Mouse (Mus musculus): ENCODE results near the gene Cct3.
A peak's percentile ranks its signal among the peaks of the same experiment; 100 is the strongest.
"Not testable (repeated sequence)": the region's sequence is repeated elsewhere in the genome, so short reads cannot be mapped to it uniquely, and the experiment has no call there.

Cct3 gene

DNA sequence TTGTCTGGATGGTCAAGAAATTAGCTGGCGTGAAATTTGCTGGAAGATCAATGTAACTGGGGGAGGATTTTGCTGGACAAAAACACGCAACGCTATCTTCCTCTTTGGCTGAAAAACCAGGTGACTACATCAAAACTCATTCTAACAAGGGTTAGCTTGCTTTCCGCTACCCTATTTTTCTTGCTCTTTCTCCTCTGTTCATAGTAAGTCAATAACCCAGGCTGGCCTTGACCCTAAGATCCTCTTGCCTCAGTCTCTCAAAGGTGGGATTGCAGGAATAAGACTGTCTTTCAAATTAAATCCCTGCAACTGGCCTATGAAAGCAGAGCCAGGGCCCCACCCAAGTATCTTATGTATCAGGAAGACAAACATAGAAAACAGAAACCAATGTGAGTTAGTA, 9.8 kb upstream of the Cct3 start, which contains the start of gene Gm38392:
Gene Gm38392, minus strand, starts transcription at position 101 of the 400 bp plus-strand sequence.
- no peak for TF ChIP-seq NANOG (IDR thresholded peaks at IDR 0.05; ENCODE audit: borderline replicate concordance, low read length)
- no peak for TF ChIP-seq POU5F1 (IDR thresholded peaks at IDR 0.05; ENCODE audit: borderline replicate concordance, low read length)
- TF ChIP-seq CTCF (conservative IDR thresholded peaks at IDR 0.05; ENCODE audit: low read length): no peak
- Histone ChIP-seq H3K4me3 (replicated peaks; ENCODE audit: low read length) (no peak within 1 kb of the TSS), H3K9me3 (ENCODE audit: low read length) (peaks cover 18% of the 10 kb centered on the region), H3K4me1 (replicated peaks; ENCODE audit: low read depth, low read length) (peaks cover 63% of the 10 kb centered on the region), H3K27me3 (ENCODE audit: insufficient read depth, low read length) (no peaks in the 10 kb centered on the region), H3K36me3 (ENCODE audit: insufficient read depth, low read length) (peaks cover 48% of the 10 kb centered on the region)

DNA sequence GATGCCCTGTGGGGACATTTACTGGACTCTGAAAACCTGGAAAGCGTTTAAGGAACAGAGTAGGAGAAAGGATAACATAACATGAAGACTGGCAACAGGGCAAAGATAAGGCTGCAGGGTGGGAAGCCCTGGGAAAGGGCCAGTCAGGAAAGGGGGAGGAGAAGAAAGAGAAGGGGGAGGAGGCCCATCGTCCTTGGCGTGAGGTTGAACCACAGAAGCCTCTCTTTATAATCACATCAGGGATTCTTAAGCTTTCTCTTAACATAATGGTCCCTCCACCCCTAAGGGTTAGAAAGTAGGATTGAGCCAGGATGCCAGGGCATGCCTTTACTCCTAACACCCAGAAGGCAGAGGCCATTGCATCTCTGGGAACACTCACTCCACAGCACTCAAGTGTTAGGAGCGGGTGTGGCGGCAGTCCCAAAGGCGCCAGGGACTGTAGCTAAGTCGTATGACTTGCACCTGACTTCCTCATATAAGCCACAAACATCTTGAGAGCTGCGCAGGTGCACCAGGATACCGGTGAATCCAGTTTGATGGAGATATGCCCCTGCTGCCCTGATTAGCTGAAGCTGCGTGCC, 8.7 kb upstream of the Cct3 start:
- not testable (repeated sequence) for H3K4me3 ChIP-seq (replicated peaks; ENCODE audit: low read length); H3K27me3 ChIP-seq (ENCODE audit: insufficient read depth, low read length)
- peaks cover 48% of the 10 kb centered on the region for H3K36me3 ChIP-seq (ENCODE audit: insufficient read depth, low read length)
- TF ChIP-seq NANOG (IDR thresholded peaks at IDR 0.05; ENCODE audit: borderline replicate concordance, low read length): peak; percentile 12; the same call in 1 of the 2 replicates
- peaks cover 57% of the 10 kb centered on the region for H3K4me1 ChIP-seq (replicated peaks; ENCODE audit: low read depth, low read length)
- peaks cover 18% of the 10 kb centered on the region for H3K9me3 ChIP-seq (ENCODE audit: low read length)

DNA sequence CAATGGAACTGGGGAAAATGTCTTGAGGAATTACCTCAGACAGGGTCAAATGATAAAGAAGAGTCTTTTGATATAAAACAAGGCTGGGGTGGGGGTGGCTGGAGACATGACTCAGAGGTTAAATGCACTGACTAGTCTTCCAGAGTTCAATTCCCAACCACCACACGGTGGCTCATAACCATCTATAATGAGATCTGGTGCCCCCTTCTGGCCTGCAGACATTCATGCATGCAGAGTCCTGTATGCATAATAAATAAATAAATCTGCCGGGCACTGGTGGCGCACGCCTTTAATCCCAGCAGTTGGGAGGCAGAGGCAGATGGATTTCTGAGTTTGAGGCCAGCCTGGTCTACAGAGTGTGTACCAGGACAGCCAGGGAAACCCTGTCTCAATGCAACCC, 4.9 kb upstream of the Cct3 start:
- H3K27me3 ChIP-seq (ENCODE audit: insufficient read depth, low read length): no peaks in the 10 kb centered on the region
- H3K4me1 ChIP-seq (replicated peaks; ENCODE audit: low read depth, low read length): peaks cover 68% of the 10 kb centered on the region
- peaks cover 41% of the 10 kb centered on the region for H3K36me3 ChIP-seq (ENCODE audit: insufficient read depth, low read length)
- no peak overlapping the region for H3K4me3 ChIP-seq (replicated peaks; ENCODE audit: low read length)
- no peak for TF ChIP-seq POU5F1 (IDR thresholded peaks at IDR 0.05; ENCODE audit: borderline replicate concordance, low read length)
- TF ChIP-seq NANOG (IDR thresholded peaks at IDR 0.05; ENCODE audit: borderline replicate concordance, low read length): no peak
- peak; percentile 53 for TF ChIP-seq CTCF (conservative IDR thresholded peaks at IDR 0.05; ENCODE audit: low read length)
- no peaks in the 10 kb centered on the region for H3K9me3 ChIP-seq (ENCODE audit: low read length)

DNA sequence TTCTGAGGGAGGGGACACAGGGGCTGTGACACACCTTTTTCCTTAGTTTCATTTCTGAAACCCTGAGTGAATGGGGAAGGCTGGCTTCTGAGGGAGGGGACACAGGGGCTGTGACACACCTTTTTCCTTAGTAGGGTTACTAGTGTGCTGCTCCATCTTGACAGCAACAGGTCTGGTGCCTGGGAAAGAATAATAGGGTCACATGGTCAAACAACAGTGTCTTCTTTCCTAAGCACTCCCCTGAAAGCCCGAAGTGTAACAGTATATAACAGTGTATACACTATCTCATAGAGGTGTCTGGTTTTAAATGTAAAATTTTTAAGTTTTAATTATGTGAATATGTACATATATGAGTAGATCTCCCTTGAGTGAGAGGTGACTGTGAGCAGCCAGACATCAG, 1.6 kb upstream of the Cct3 start:
- H3K9me3 ChIP-seq (ENCODE audit: low read length); H3K27me3 ChIP-seq (ENCODE audit: insufficient read depth, low read length): not testable (repeated sequence)
- Histone ChIP-seq H3K4me3 (replicated peaks; ENCODE audit: low read length) (peak overlapping the region; percentile 98), H3K4me1 (replicated peaks; ENCODE audit: low read depth, low read length) (peaks cover 63% of the 10 kb centered on the region), H3K36me3 (ENCODE audit: insufficient read depth, low read length) (peaks cover 48% of the 10 kb centered on the region)

DNA sequence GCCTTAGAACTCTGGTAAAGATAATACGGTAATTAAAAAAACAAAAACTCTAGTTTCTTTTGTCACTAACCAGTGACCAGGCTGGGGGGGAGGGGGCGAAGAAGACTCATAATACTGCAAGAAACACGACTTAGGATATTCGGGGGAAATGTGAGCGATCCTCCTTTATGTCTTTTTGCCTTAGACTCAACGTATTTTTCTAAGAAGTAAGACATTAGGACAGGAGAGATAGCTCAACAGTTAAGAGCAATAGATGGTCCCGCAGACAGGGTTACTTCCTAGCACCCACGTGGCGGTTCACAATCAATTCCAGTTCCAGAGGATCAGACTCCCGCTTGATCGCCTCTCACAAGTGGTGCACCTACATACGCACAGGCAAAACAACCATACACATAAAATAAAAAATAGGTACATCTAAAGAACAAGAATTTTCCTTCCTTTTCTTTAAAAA, 781 bp upstream of the Cct3 start:
- TF ChIP-seq NANOG (IDR thresholded peaks at IDR 0.05; ENCODE audit: borderline replicate concordance, low read length): no peak
- TF ChIP-seq CTCF (conservative IDR thresholded peaks at IDR 0.05; ENCODE audit: low read length): no peak
- no peak for TF ChIP-seq POU5F1 (IDR thresholded peaks at IDR 0.05; ENCODE audit: borderline replicate concordance, low read length)
- no peaks in the 10 kb centered on the region for H3K9me3 ChIP-seq (ENCODE audit: low read length)
- H3K4me3 ChIP-seq (replicated peaks; ENCODE audit: low read length): peak overlapping the region; percentile 98
- H3K36me3 ChIP-seq (ENCODE audit: insufficient read depth, low read length): peaks cover 51% of the 10 kb centered on the region
- H3K27me3 ChIP-seq (ENCODE audit: insufficient read depth, low read length): no peaks in the 10 kb centered on the region
- peaks cover 68% of the 10 kb centered on the region for H3K4me1 ChIP-seq (replicated peaks; ENCODE audit: low read depth, low read length)

DNA sequence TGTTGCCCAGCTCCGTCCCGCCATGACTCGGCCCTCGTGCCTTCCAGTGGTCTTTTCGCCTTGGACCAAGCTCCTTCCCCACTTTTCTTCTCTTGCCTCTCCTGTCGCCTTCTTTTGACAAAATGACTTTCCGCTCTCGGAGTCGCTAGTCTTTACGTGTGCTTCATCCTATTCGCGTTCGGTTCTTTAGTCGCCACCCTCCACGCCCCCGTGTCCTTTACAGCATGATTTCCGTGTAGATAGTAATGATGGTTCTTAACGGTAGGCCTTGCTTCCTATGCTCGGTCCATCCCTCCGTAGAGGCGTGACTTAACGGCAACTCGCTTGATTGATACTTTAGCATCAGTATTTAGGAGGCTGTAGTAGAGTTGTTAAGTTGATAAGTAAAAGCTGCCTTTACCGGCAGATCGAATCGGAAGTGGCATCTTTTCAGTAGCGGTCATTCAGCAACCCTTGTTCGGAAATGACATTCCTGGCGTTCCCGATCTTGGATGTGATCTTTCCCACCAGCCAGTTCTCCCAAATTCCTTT, 470 bp downstream of the Cct3 start:
- Histone ChIP-seq H3K9me3 (ENCODE audit: low read length) (no peaks in the 10 kb centered on the region), H3K4me3 (replicated peaks; ENCODE audit: low read length) (peak overlapping the region; percentile 98), H3K36me3 (ENCODE audit: insufficient read depth, low read length) (peaks cover 60% of the 10 kb centered on the region), H3K27me3 (ENCODE audit: insufficient read depth, low read length) (no peaks in the 10 kb centered on the region), H3K4me1 (replicated peaks; ENCODE audit: low read depth, low read length) (peaks cover 62% of the 10 kb centered on the region)
- TF ChIP-seq CTCF (conservative IDR thresholded peaks at IDR 0.05; ENCODE audit: low read length): no peak
- no peak for TF ChIP-seq NANOG (IDR thresholded peaks at IDR 0.05; ENCODE audit: borderline replicate concordance, low read length)
- TF ChIP-seq POU5F1 (IDR thresholded peaks at IDR 0.05; ENCODE audit: borderline replicate concordance, low read length): no peak

DNA sequence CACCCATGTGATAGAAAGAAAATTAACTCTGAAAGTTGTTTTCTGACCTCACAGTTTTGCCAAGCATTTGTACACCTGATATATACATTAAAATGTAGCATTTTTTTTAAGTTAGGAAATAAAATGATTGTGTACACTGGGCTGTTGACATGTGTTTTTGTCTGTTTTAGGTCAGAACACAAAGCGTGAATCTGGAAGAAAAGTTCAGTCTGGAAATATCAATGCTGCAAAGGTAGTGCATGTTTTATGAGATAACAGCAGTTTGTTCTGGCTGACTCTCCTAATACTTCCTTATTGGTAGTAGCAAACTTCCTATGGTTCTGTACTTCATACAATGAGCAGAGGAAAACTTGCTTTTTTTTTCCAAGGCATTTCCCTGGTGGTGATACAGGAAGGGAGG, 2.3 kb downstream of the Cct3 start:
- no peaks in the 10 kb centered on the region for H3K9me3 ChIP-seq (ENCODE audit: low read length)
- H3K36me3 ChIP-seq (ENCODE audit: insufficient read depth, low read length): peaks cover 68% of the 10 kb centered on the region
- H3K27me3 ChIP-seq (ENCODE audit: insufficient read depth, low read length): no peaks in the 10 kb centered on the region
- TF ChIP-seq NANOG (IDR thresholded peaks at IDR 0.05; ENCODE audit: borderline replicate concordance, low read length) (no peak), CTCF (conservative IDR thresholded peaks at IDR 0.05; ENCODE audit: low read length) (no peak), POU5F1 (IDR thresholded peaks at IDR 0.05; ENCODE audit: borderline replicate concordance, low read length) (no peak)
- peaks cover 68% of the 10 kb centered on the region for H3K4me1 ChIP-seq (replicated peaks; ENCODE audit: low read depth, low read length)
- H3K4me3 ChIP-seq (replicated peaks; ENCODE audit: low read length): peak overlapping the region; percentile 98

DNA sequence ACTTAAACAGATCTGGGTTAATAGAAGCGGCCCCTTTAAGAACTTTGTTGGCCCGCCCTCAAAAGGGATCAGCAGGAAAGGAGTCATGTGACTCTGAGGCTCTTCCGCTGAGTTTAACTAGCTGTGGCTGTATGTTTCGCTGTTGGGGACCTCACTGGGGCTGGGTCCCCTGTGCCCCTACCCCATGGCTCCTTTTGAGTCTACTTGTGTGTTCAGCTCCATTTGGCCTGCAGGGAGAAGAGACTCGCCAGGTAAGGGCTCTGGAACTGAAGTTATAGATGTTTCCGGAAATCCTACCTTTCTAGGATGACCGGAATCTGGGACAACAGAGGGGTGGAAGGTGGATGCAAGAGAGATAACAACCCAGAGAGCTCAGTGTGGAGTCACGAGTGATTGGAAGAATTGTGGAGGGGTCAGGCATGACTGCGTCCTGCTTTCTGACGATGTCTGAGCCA, 28.1 kb downstream of the Cct3 start, which contains the start of gene Glmp:
Gene Glmp, plus strand, starts transcription at position 73 of the 455 bp plus-strand sequence.
- no peaks in the 10 kb centered on the region for H3K27me3 ChIP-seq (ENCODE audit: insufficient read depth, low read length)
- peaks cover 59% of the 10 kb centered on the region for H3K4me1 ChIP-seq (replicated peaks; ENCODE audit: low read depth, low read length)
- TF ChIP-seq POU5F1 (IDR thresholded peaks at IDR 0.05; ENCODE audit: borderline replicate concordance, low read length) (no peak), CTCF (conservative IDR thresholded peaks at IDR 0.05; ENCODE audit: low read length) (no peak), NANOG (IDR thresholded peaks at IDR 0.05; ENCODE audit: borderline replicate concordance, low read length) (no peak)
- H3K9me3 ChIP-seq (ENCODE audit: low read length): no peaks in the 10 kb centered on the region
- H3K4me3 ChIP-seq (replicated peaks; ENCODE audit: low read length): peak within 1 kb of the TSS; percentile 88
- H3K36me3 ChIP-seq (ENCODE audit: insufficient read depth, low read length): peaks cover 82% of the 10 kb centered on the region

DNA sequence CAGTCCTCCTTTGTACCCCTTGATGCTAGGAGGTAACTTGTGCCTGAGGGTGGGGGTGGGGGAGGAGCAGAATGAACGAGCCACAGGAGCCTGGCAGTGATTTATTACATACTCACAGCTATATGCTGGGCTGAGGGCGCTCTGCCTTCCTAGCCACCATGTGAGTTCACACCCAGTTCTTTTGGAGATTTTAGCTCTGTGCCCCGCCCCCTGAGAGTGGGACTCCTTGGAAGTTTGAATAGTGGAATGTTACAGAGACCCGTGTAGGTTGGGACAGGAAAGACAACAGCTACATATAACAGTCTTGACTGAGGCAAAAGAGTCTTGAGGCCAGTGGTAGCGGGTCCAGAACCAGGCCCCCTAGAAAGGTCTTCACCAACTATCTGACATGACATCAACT, 32.0 kb downstream of the Cct3 start:
- no peak for TF ChIP-seq POU5F1 (IDR thresholded peaks at IDR 0.05; ENCODE audit: borderline replicate concordance, low read length)
- no peak for TF ChIP-seq CTCF (conservative IDR thresholded peaks at IDR 0.05; ENCODE audit: low read length)
- no peak for TF ChIP-seq NANOG (IDR thresholded peaks at IDR 0.05; ENCODE audit: borderline replicate concordance, low read length)
- Histone ChIP-seq H3K4me1 (replicated peaks; ENCODE audit: low read depth, low read length) (peaks cover 77% of the 10 kb centered on the region), H3K27me3 (ENCODE audit: insufficient read depth, low read length) (peaks cover 14% of the 10 kb centered on the region), H3K36me3 (ENCODE audit: insufficient read depth, low read length) (peaks cover 51% of the 10 kb centered on the region), H3K4me3 (replicated peaks; ENCODE audit: low read length) (peak overlapping the region; percentile 51), H3K9me3 (ENCODE audit: low read length) (no peaks in the 10 kb centered on the region)

Measured in E14TG2a.4 (cell line).